Mouse (Mus musculus): ENCODE data around the gene Nt5c3. TPM values are rescaled to one million over a fixed set of nuclear protein-coding genes. Genes with fewer than 3 reads are reported as not detected.

Gene Nt5c3
- polyA plus RNA-seq, 1 experiment from 2014 or later, result 63.1 TPM

DNA sequence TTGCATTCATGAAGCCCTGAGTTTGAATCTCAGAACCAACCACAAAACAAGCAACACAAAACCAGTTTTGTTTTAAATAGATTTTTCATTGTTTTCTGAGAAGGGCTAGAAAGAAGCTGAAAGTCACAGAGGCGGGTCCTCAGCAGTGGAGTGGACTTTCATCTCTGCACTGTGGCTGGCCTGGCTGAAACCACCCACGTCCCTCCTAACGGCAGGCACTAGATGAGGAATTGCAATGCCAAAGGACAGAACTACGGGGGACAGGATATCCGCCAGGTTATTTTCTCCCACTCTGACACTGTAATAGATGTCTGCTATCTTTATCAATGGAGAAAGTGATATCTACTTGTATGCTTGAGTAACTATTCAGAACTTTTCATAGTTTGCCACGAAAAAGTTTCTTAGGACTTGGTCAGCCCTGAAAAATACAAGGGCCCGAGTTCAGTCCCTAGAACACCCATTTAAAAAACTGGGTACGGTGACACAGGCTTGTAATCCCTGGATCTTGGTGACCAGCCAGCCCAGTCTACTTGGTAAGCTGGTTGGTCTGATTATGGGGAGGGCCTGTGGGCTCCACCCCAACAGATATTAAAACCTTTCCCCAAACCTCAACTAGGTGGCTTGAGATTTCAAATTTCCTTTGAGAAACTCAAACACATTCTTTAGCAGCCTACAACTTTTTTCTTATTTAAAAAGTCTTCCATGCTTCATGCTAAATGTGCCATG is 17.4 kb downstream of the Nt5c3 start:
- no peak overlapping the region for H3K9ac ChIP-seq (ENCODE audit: low read depth, low read length)
- no peaks in the 10 kb centered on the region for H3K27me3 ChIP-seq (replicated peaks; ENCODE audit: control insufficient read depth, insufficient read depth, low read length)
- H3K4me1 ChIP-seq (ENCODE audit: control insufficient read depth, insufficient read depth, low read length), result peaks cover 12% of the 10 kb centered on the region; the same call in 1 of the 2 replicates
- no peak overlapping the region for H3K27ac ChIP-seq (replicated peaks; ENCODE audit: low read depth, low read length)
- H3K36me3 ChIP-seq (ENCODE audit: control insufficient read depth, insufficient read depth, low read length), result no peaks in the 10 kb centered on the region
- 86% methylated on average over 8 of the region's 8 CpGs for WGBS
- no peak overlapping the region for H3K4me3 ChIP-seq (ENCODE audit: low read depth, low read length)
- H3K9me3 ChIP-seq (ENCODE audit: control insufficient read depth, low read length), result no peaks in the 10 kb centered on the region
- H3K4me2 ChIP-seq (ENCODE audit: low read depth, low read length), result no peak overlapping the region
- ATAC-seq (ENCODE audit: low read depth) (no peak), DNase-seq (ENCODE audit: low spot score) (no peak)

DNA sequence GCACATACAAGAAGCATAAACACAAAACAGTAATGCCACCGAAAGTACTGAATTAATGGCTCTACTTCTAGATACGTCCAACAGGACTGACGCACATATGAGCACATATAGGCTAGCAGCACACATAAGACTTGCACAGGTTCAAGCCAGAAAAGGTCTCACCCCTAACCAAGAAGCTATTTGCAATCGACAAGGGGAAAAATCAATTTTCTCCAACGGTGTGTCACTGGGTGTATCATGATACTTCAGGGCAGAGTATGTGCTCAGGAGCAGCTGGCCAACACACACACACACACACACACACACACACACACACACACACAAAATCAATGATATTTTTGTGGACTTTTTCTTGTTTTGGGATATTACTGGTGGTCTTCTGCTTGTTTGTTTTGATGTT is 18.2 kb downstream of the Nt5c3 start:
- DNase-seq (ENCODE audit: low spot score) (no peak), ATAC-seq (ENCODE audit: low read depth) (no peak)
- Histone ChIP-seq H3K9ac (ENCODE audit: low read depth, low read length) (no peak overlapping the region), H3K4me3 (ENCODE audit: low read depth, low read length) (no peak overlapping the region), H3K36me3 (ENCODE audit: control insufficient read depth, insufficient read depth, low read length) (no peaks in the 10 kb centered on the region), H3K27me3 (replicated peaks; ENCODE audit: control insufficient read depth, insufficient read depth, low read length) (no peaks in the 10 kb centered on the region), H3K9me3 (ENCODE audit: control insufficient read depth, low read length) (no peaks in the 10 kb centered on the region), H3K4me1 (ENCODE audit: control insufficient read depth, insufficient read depth, low read length) (peaks cover 12% of the 10 kb centered on the region; the same call in 1 of the 2 replicates), H3K27ac (replicated peaks; ENCODE audit: low read depth, low read length) (no peak overlapping the region), H3K4me2 (ENCODE audit: low read depth, low read length) (no peak overlapping the region)
- 82% methylated on average over 5 of the region's 5 CpGs for WGBS

- Histone ChIP-seq H3K9ac (ENCODE audit: low read depth, low read length) (no peak overlapping the region), H3K36me3 (ENCODE audit: control insufficient read depth, insufficient read depth, low read length) (no peaks in the 10 kb centered on the region), H3K9me3 (ENCODE audit: control insufficient read depth, low read length) (no peaks in the 10 kb centered on the region), H3K4me3 (ENCODE audit: low read depth, low read length) (no peak overlapping the region), H3K4me2 (ENCODE audit: low read depth, low read length) (no peak overlapping the region), H3K4me1 (ENCODE audit: control insufficient read depth, insufficient read depth, low read length) (peaks cover 12% of the 10 kb centered on the region; the same call in 1 of the 2 replicates), H3K27ac (replicated peaks; ENCODE audit: low read depth, low read length) (no peak overlapping the region), H3K27me3 (replicated peaks; ENCODE audit: control insufficient read depth, insufficient read depth, low read length) (no peaks in the 10 kb centered on the region)
- WGBS, result 67% methylated on average over 2 of the region's 2 CpGs
- ATAC-seq (ENCODE audit: low read depth) (no peak), DNase-seq (ENCODE audit: low spot score) (no peak)
Observed at GRCm38 (mm10) chr6:56904982-56905381, 18.8 kb downstream of the Nt5c3 start.

DNA sequence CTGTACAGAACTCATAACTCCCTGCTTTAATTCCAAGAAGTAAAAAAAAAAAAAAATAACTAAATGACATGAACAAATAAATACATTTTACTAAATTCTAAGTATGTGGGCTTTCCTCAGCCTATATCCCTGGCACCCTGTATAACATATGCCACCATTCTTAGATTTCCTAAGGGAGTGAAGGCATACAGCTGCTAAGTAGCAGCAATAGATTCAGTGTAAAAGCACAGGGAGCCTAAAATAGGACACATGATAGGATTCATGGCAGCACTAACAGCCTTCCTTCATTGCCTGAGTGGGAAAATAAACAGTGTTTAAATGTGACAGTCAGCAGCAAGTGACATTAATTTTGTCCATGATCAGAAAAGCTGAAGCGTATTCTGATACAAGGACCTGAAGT is 19.4 kb downstream of the Nt5c3 start:
- H3K9me3 ChIP-seq (ENCODE audit: control insufficient read depth, low read length), result no peaks in the 10 kb centered on the region
- H3K27me3 ChIP-seq (replicated peaks; ENCODE audit: control insufficient read depth, insufficient read depth, low read length), result no peaks in the 10 kb centered on the region
- no peak for DNase-seq (ENCODE audit: low spot score)
- H3K36me3 ChIP-seq (ENCODE audit: control insufficient read depth, insufficient read depth, low read length), result no peaks in the 10 kb centered on the region
- no peak overlapping the region for H3K27ac ChIP-seq (replicated peaks; ENCODE audit: low read depth, low read length)
- no peak for ATAC-seq (ENCODE audit: low read depth)
- 80% methylated on average over 1 of the region's 1 CpGs for WGBS
- peaks cover 12% of the 10 kb centered on the region; the same call in 1 of the 2 replicates for H3K4me1 ChIP-seq (ENCODE audit: control insufficient read depth, insufficient read depth, low read length)
- H3K9ac ChIP-seq (ENCODE audit: low read depth, low read length), result no peak overlapping the region
- H3K4me2 ChIP-seq (ENCODE audit: low read depth, low read length), result no peak overlapping the region
- H3K4me3 ChIP-seq (ENCODE audit: low read depth, low read length), result no peak overlapping the region

- Histone ChIP-seq H3K27me3 (replicated peaks; ENCODE audit: control insufficient read depth, insufficient read depth, low read length) (no peaks in the 10 kb centered on the region), H3K4me1 (ENCODE audit: control insufficient read depth, insufficient read depth, low read length) (peaks cover 12% of the 10 kb centered on the region; the same call in 1 of the 2 replicates), H3K27ac (replicated peaks; ENCODE audit: low read depth, low read length) (no peak overlapping the region), H3K9me3 (ENCODE audit: control insufficient read depth, low read length) (no peaks in the 10 kb centered on the region), H3K36me3 (ENCODE audit: control insufficient read depth, insufficient read depth, low read length) (no peaks in the 10 kb centered on the region), H3K9ac (ENCODE audit: low read depth, low read length) (no peak overlapping the region), H3K4me2 (ENCODE audit: low read depth, low read length) (no peak overlapping the region), H3K4me3 (ENCODE audit: low read depth, low read length) (no peak overlapping the region)
- DNase-seq (ENCODE audit: low spot score), result peak; percentile 57
- WGBS, result 29% methylated on average over 6 of the region's 6 CpGs
- ATAC-seq (ENCODE audit: low read depth), result peak; percentile 45; the same call in 1 of the 2 replicates
Observed at GRCm38 (mm10) chr6:56903831-56904230, 19.9 kb downstream of the Nt5c3 start.

DNA sequence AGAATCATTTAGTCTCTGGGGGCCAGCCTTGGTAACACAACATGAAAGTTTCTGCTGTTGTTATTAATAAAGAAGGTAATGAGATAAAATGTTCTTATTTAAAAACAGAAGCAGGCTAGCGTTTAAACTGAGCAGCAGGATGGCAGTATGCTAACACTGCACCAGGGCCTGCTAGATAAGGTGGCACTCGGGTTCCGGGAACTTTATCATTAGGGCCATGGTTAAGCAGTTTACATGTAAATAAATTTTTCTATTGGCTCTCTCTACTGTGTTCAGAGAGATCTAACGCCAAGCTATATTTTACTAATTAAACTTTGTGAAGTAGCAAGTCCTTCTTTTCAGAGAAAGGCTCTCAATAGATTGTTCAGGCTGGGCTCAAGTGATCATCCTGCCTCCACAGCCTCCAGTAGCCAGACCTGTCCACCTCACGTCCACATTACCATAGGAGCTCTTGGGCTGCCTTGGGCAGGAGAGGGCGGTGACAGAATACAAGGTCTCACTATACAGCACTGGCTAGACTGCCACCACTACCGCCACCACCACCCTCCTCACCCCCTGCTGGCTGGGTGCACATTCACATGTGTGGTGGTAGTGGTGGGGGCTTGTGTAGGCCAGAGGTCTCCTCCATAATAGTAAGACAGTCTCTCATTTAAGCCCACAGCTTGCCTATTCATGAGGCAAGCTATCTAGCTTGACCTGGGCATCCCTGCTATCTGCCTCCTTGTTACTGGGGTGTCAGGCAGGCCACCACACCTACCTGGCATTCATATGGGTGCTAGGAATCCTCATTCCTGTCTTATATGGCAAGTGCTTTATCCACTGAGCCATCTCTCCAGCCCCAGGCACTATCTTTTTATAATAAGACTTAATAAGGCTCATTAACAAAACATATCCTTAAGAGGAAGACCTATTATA is 20.9 kb downstream of the Nt5c3 start:
- no peak for ATAC-seq (ENCODE audit: low read depth)
- no peak for DNase-seq (ENCODE audit: low spot score)
- no peaks in the 10 kb centered on the region for H3K27me3 ChIP-seq (replicated peaks; ENCODE audit: control insufficient read depth, insufficient read depth, low read length)

DNA sequence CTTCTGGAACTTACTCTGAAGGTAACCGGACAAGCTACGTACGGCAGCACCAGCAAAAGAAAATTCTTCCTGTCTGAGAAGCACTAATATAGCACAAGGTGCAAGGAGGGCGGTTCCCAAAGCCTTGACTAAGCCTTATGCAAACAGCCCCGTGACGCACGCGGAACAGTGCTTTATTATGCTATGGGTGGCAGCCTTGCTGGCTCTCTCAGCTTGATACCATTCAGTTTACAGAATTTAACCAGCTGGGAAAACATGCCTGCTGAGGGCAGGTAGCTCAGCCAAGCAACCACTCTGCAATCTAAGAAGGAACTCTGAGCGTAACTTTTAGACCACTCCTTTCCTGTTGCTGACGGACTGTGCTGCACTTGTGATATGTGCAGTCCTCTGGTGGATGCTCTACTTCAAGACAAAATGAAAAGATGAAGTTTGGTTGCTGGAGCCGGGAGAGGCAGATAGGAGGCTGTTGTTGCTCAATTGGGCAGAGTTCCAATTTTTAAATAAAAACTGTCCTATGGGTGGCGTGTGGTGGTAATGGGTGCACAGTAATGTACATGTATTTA is 21.8 kb downstream of the Nt5c3 start:
- peak; percentile 78 for ATAC-seq (ENCODE audit: low read depth)
- Histone ChIP-seq H3K9me3 (ENCODE audit: control insufficient read depth, low read length) (no peaks in the 10 kb centered on the region), H3K36me3 (ENCODE audit: control insufficient read depth, insufficient read depth, low read length) (no peaks in the 10 kb centered on the region), H3K4me1 (ENCODE audit: control insufficient read depth, insufficient read depth, low read length) (peaks cover 12% of the 10 kb centered on the region; the same call in 1 of the 2 replicates), H3K4me2 (ENCODE audit: low read depth, low read length) (peak overlapping the region; percentile 33), H3K27me3 (replicated peaks; ENCODE audit: control insufficient read depth, insufficient read depth, low read length) (no peaks in the 10 kb centered on the region), H3K27ac (replicated peaks; ENCODE audit: low read depth, low read length) (no peak overlapping the region), H3K9ac (ENCODE audit: low read depth, low read length) (no peak overlapping the region), H3K4me3 (ENCODE audit: low read depth, low read length) (no peak overlapping the region)
- 33% methylated on average over 12 of the region's 12 CpGs for WGBS
- DNase-seq (ENCODE audit: low spot score), result peak; percentile 81

More for the DNA sequence above, 20.9 kb downstream of the Nt5c3 start:
- H3K4me2 ChIP-seq (ENCODE audit: low read depth, low read length), result no peak overlapping the region
- 87% methylated on average over 7 of the region's 7 CpGs for WGBS
- H3K9ac ChIP-seq (ENCODE audit: low read depth, low read length), result no peak overlapping the region
- no peaks in the 10 kb centered on the region for H3K36me3 ChIP-seq (ENCODE audit: control insufficient read depth, insufficient read depth, low read length)
- peaks cover 12% of the 10 kb centered on the region; the same call in 1 of the 2 replicates for H3K4me1 ChIP-seq (ENCODE audit: control insufficient read depth, insufficient read depth, low read length)
- no peak overlapping the region for H3K27ac ChIP-seq (replicated peaks; ENCODE audit: low read depth, low read length)
- no peak overlapping the region for H3K4me3 ChIP-seq (ENCODE audit: low read depth, low read length)
- no peaks in the 10 kb centered on the region for H3K9me3 ChIP-seq (ENCODE audit: control insufficient read depth, low read length)

DNA sequence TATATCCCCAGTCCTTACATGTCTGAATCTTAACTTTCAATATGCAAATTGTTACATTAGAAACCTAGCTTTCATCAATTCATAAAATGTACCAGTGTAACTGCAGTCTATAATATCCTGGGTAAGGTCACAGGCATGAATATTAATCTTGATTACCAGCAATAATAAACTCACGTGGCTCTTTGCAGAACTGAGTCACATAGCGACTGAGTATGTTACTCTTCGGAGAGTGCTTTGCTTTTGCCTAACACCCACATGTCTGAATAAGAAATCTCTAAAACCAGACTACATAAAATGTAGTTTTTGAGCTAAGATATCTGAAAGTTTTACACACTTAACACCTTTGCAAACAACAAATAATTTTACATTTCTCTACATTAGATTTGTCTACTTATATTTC is 22.4 kb downstream of the Nt5c3 start:
- no peak for DNase-seq (ENCODE audit: low spot score)
- Histone ChIP-seq H3K27me3 (replicated peaks; ENCODE audit: control insufficient read depth, insufficient read depth, low read length) (no peaks in the 10 kb centered on the region), H3K36me3 (ENCODE audit: control insufficient read depth, insufficient read depth, low read length) (no peaks in the 10 kb centered on the region), H3K4me1 (ENCODE audit: control insufficient read depth, insufficient read depth, low read length) (peaks cover 12% of the 10 kb centered on the region; the same call in 1 of the 2 replicates), H3K4me2 (ENCODE audit: low read depth, low read length) (no peak overlapping the region), H3K9ac (ENCODE audit: low read depth, low read length) (no peak overlapping the region), H3K9me3 (ENCODE audit: control insufficient read depth, low read length) (no peaks in the 10 kb centered on the region), H3K4me3 (ENCODE audit: low read depth, low read length) (no peak overlapping the region), H3K27ac (replicated peaks; ENCODE audit: low read depth, low read length) (no peak overlapping the region)
- ATAC-seq (ENCODE audit: low read depth), result no peak
- 64% methylated on average over 3 of the region's 3 CpGs for WGBS
